Mouse (Mus musculus) retina, adult 2 months (tissue): ENCODE data around the gene Hey2.

Experiments used
- DNase-seq: peaks from one replicate; pipeline ENCODE4 v3.0.0-alpha.2; 2012; ENCODE audit warnings: low read depth, low spot score

Hey2 gene

GRCm38 (mm10) chr10:30842643-30843437 is at the start of gene Hey2:
Gene Hey2, minus strand, starts transcription at chr10:30842801.
- DNase-seq, result peak; percentile 96

GRCm38 (mm10) chr10:30883085-30883760 is 40.6 kb upstream of the Hey2 start:
- no peak for DNase-seq

GRCm38 (mm10) chr10:30881109-30881508 is 38.5 kb upstream of the Hey2 start:
- DNase-seq, result no peak

GRCm38 (mm10) chr10:30845101-30845825 is 2.7 kb upstream of the Hey2 start:
- no peak for DNase-seq

- DNase-seq, result no peak
These were observed 1.8 kb upstream of the Hey2 start for GRCm38 (mm10) chr10:30844191-30845010.

GRCm38 (mm10) chr10:30843438-30844190 is 1.0 kb upstream of the Hey2 start:
- no peak for DNase-seq

- DNase-seq, result no peak
These were observed 373 bp downstream of the Hey2 start for GRCm38 (mm10) chr10:30842228-30842627.

GRCm38 (mm10) chr10:30840824-30841223 is 1.8 kb downstream of the Hey2 start:
- DNase-seq, result no peak

- no peak for DNase-seq
These were observed 4.4 kb downstream of the Hey2 start for GRCm38 (mm10) chr10:30838188-30838587.

- DNase-seq, result no peak
These were observed 17.6 kb downstream of the Hey2 start for GRCm38 (mm10) chr10:30825049-30825448.

- peak; percentile 68 for DNase-seq
These were observed 31.7 kb downstream of the Hey2 start for GRCm38 (mm10) chr10:30810967-30811293.

- DNase-seq, result no peak
These were observed 32.2 kb downstream of the Hey2 start for GRCm38 (mm10) chr10:30810247-30810966.

- no peak for DNase-seq
These were observed 38.9 kb downstream of the Hey2 start for GRCm38 (mm10) chr10:30803587-30804253.

- DNase-seq, result peak; percentile 63
These were observed 39.7 kb downstream of the Hey2 start, which contains the start of gene Ncoa7 for GRCm38 (mm10) chr10:30802681-30803586. Gene Ncoa7, minus strand, starts transcription at chr10:30803326.

- DNase-seq, result no peak
These were observed 40.6 kb downstream of the Hey2 start for GRCm38 (mm10) chr10:30802033-30802432.

GRCm38 (mm10) chr10:30799713-30800450 is 42.7 kb downstream of the Hey2 start:
- DNase-seq, result no peak

GRCm38 (mm10) chr10:30796469-30797261 is 45.9 kb downstream of the Hey2 start:
- no peak for DNase-seq
